Mouse (Mus musculus) stomach, postnatal 0 days (tissue): ENCODE results near the gene Zfp239.

Experiments
- CTCF ChIP-seq: IDR thresholded peaks from 2 replicates; pipeline ENCODE4 v1.5.1; 2016; ENCODE audit warnings: antibody characterized with exemption, low read depth, mild to moderate bottlenecking, moderate library complexity
- EP300 ChIP-seq: optimal IDR thresholded peaks from 2 replicates; pipeline ENCODE3; 2016; ENCODE audit warnings: antibody characterized with exemption

DNA sequence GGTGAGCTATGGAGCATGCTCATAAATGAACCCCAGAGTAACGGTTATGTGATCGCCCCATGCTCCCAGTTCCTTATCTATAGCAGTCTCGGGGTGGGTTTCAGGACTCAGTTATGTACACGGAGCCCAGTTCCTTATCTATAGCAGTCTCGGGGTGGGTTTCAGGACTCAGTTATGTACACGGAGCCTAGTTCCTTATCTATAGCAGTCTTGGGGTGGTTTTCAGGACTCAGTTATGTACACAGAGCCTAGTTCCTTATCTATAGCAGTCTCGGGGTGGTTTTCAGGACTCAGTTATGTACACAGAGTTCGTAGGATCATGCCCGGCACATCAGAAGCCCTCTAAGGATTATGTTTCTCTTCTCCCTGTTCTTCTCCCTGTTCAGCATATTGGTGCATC, 17.3 kb upstream of the Zfp239 start:
- TF ChIP-seq CTCF = no peak
- TF ChIP-seq EP300 = no peak
